Mouse (Mus musculus) lung, embryonic 16.5 days (tissue): ENCODE results near the gene Pin1rt1. TPM values are rescaled to one million over a fixed set of nuclear protein-coding genes. Genes with fewer than 3 reads are reported as not detected.

Source experiments
- ATAC-seq: fragments of 200-750 bp; cut with Nextera tagmentation; 2 replicates; pipeline ENCODE4 v1.8.0; 2017; ENCODE audit warnings: low read depth, mild to moderate bottlenecking, moderate library complexity
- H3K27ac ChIP-seq: fragments of 300-500 bp; sonication (generic); 2 replicates; pipeline ENCODE4 v1.5.1; 2014; ENCODE audit warnings: mild to moderate bottlenecking, control low read depth, low read length
- H3K27me3 ChIP-seq: fragments of 300-500 bp; sonication (generic); 2 replicates; pipeline ENCODE4 v1.6.1; 2014; ENCODE audit warnings: low read depth, low read length, mixed read lengths; ENCODE audit not compliant: control insufficient read depth, insufficient read depth
- H3K36me3 ChIP-seq: fragments of 300-500 bp; sonication (generic); 2 replicates; pipeline ENCODE4 v1.6.1; 2014; ENCODE audit warnings: low read length; ENCODE audit not compliant: control insufficient read depth, insufficient read depth
- H3K4me1 ChIP-seq: fragments of 300-500 bp; sonication (generic); replicated peaks from 2 replicates; pipeline ENCODE4 v1.6.1; 2014; ENCODE audit warnings: low read length, mixed read lengths; ENCODE audit not compliant: control insufficient read depth, insufficient read depth
- H3K4me2 ChIP-seq: fragments of 300-500 bp; sonication (generic); 2 replicates; pipeline ENCODE4 v1.6.1; 2014; ENCODE audit warnings: low read depth, low read length, control low read depth
- H3K4me3 ChIP-seq: fragments of 300-500 bp; sonication (generic); 2 replicates; pipeline ENCODE4 v1.5.1; 2014; ENCODE audit warnings: mild to moderate bottlenecking, low read length, control low read depth
- H3K9ac ChIP-seq: fragments of 300-500 bp; sonication (generic); 2 replicates; pipeline ENCODE4 v1.6.1; 2014; ENCODE audit warnings: low read length, control low read depth
- H3K9me3 ChIP-seq: fragments of 300-500 bp; sonication (generic); 2 replicates; pipeline ENCODE4 v1.6.1; 2016; ENCODE audit warnings: low read length; ENCODE audit not compliant: control insufficient read depth
- WGBS: fragments of 180-500 bp; shearing (Covaris S2); extraction: QIAGEN DNeasy Blood & Tissue Kit; methylation state at CpG from one replicate; pipeline ENCODE4 v1.1.7; 2014; 5-methylcytosine and 5-hydroxymethylcytosine counted together
- polyA plus RNA-seq: library from polyadenylated mRNA; unstranded; fragments of >200 nt; fragmentation: Nextera tagmentation; extraction: Ambion mirVana; gene quantifications from 2 replicates; pipeline ENCODE4 v1.2.1, GENCODE M21; 2015

The Pin1rt1 gene
- polyA plus RNA-seq, 1 experiment from 2014 or later = 0.21 TPM

DNA sequence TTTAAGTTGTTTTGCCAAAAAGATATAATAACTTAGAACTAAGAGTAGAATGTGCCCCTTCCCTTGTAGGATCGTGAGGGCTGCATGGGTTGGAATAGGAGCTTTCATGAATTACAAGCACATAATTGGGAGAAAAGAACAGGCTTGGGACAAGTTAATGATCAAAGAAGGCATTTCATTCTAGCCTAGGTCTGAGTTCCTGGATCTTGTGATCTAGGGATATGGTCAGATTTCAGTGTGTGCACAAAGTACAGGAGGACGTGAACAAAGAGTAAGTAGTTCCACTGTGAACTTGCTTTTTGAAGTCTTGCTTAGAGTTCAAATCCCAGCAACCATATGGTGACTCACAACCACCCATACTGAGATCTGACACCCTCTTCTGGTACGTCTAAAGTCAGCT is 38.9 kb downstream of the Pin1rt1 start:
- H3K4me3 ChIP-seq = no peak overlapping the region
- 70% methylated on average over 3 of the region's 3 CpGs for whole genome bisulfite sequencing
- no peaks in the 10 kb centered on the region for H3K36me3 ChIP-seq
- no peak overlapping the region for H3K4me2 ChIP-seq
- no peaks in the 10 kb centered on the region for H3K9me3 ChIP-seq
- H3K9ac ChIP-seq = no peak overlapping the region
- H3K27me3 ChIP-seq = no peaks in the 10 kb centered on the region
- H3K27ac ChIP-seq = no peak overlapping the region
- ATAC-seq = no peak
- H3K4me1 ChIP-seq = no peaks in the 10 kb centered on the region

GRCm38 (mm10) chr2:104671724-104672123 is 44.5 kb downstream of the Pin1rt1 start:
- no peaks in the 10 kb centered on the region for H3K9me3 ChIP-seq
- H3K36me3 ChIP-seq = peaks cover 3% of the 10 kb centered on the region; the same call in 1 of the 2 replicates
- H3K4me3 ChIP-seq = no peak overlapping the region
- H3K4me1 ChIP-seq = no peaks in the 10 kb centered on the region
- H3K9ac ChIP-seq = no peak overlapping the region
- H3K27me3 ChIP-seq = no peaks in the 10 kb centered on the region
- H3K27ac ChIP-seq = no peak overlapping the region
- no peak overlapping the region for H3K4me2 ChIP-seq
- no peak for ATAC-seq

- Histone ChIP-seq H3K4me2 (no peak overlapping the region), H3K27ac (no peak overlapping the region), H3K27me3 (no peaks in the 10 kb centered on the region), H3K9ac (no peak overlapping the region), H3K36me3 (peaks cover 19% of the 10 kb centered on the region), H3K4me3 (no peak overlapping the region), H3K4me1 (no peaks in the 10 kb centered on the region), H3K9me3 (no peaks in the 10 kb centered on the region)
- no peak for ATAC-seq
- WGBS = 82% methylated on average over 6 of the region's 6 CpGs
Measured at GRCm38 (mm10) chr2:104669122-104669804, 46.9 kb downstream of the Pin1rt1 start.

Other genes starting within 250 kb of the Pin1rt1 start
- gene Hipk3, start 221.9 kb downstream of the Pin1rt1 start, polyA plus RNA-seq = 15.5 and 15.6 TPM in 2 replicates
- 55.4 and 60.5 TPM in 2 replicates for gene Cstf3, start 125.9 kb downstream of the Pin1rt1 start, polyA plus RNA-seq
- 20.1 and 22.8 TPM in 2 replicates for gene Tcp11l1, start 4.2 kb downstream of the Pin1rt1 start, polyA plus RNA-seq
- gene Depdc7, start 26.5 kb upstream of the Pin1rt1 start, polyA plus RNA-seq = 7.5 and 8.0 TPM in 2 replicates
- gene Qser1, start 100.4 kb upstream of the Pin1rt1 start, polyA plus RNA-seq = 8.3 and 9.3 TPM in 2 replicates
- 2.1 and 2.6 TPM in 2 replicates for gene Prrg4, start 133.5 kb upstream of the Pin1rt1 start, polyA plus RNA-seq
- 6.4 and 7.2 TPM in 2 replicates for gene Ccdc73, start 151.4 kb upstream of the Pin1rt1 start, polyA plus RNA-seq